Mouse (Mus musculus) cerebellum, adult 11 months (tissue): ENCODE data around the gene Mydgf.

Experiments
- DNase-seq: peaks from one replicate; pipeline ENCODE4 v3.0.0; 2022

Gene Mydgf

GRCm38 (mm10) chr17:56185281-56186141 lies 1.8 kb upstream of the Mydgf start:
- DNase-seq, result no peak

GRCm38 (mm10) chr17:56182975-56183657 lies 604 bp downstream of the Mydgf start:
- DNase-seq, result no peak

DNA sequence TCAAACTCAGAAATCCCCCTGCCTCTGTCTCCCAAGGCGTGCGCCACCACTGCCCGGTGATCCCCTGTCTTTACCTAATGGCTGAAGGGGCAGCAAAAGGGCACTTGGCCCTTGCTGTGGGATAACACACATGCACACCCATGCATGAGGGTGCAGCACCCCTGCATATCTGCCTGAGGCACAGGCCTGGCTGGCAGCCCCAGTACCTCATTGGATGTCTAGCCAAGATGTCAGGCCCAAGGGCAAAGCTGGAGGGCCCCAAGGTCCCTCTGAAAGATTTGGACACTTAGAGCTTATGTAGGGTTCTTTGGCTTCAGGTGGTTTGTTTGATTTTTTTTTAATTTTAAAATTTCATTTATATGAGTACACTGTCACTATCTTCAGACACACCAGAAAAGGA lies 8.3 kb downstream of the Mydgf start:
- DNase-seq, result no peak

DNA sequence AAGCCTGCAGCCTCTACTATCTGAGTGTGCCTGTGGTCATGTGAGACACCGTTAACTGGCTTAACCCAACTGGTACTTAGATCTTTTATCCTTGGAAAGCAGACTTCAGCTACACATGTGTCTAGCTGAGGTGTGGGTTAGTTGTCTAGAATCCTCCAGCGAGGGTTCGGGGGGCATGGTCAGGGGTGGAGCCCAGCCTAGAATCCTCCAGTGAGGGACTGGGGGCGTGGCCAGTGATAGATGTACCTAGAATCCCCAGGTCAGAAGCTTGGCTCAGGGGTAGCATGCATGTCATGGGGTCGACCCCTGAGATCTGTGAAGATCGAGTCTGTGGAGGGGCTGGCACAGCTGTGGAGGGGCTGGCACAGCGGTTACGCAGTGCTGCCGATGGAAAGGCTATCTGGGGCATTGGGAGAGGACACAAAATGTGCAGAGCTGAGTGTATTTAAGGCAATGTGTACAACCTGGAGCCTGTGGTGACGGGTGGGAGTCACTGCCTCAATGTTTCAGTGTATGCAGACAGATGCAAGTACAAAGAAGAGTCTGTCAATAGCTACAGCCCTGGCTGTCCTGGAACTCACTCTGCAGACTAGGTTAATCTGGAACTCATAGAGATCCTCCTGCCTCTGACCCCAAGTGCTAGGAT lies 10.2 kb downstream of the Mydgf start:
- DNase-seq, result no peak

- no peak for DNase-seq
Observed at GRCm38 (mm10) chr17:56171881-56172280, 11.8 kb downstream of the Mydgf start.

DNA sequence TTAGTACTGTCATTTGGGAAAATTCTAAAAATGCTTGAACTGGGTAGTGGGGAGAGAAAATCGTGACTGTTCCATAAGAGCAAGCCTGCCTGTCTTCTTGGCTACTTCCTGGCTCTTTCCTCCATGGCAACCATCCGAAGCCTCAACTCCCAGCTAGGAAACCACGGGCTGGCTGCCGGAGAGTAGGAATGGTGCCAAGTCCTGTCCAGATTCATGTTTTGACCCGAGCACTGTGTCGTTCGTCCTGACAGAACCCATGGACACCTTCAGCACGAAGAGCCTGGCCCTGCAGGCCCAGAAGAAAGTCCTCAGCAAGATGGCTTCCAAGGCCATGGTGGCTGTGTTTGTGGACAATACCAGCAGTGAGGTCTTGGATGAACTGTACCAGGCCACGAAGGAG lies 12.3 kb downstream of the Mydgf start:
- DNase-seq, result no peak

- DNase-seq, result no peak
Observed at GRCm38 (mm10) chr17:56170636-56171035, 13.1 kb downstream of the Mydgf start.

DNA sequence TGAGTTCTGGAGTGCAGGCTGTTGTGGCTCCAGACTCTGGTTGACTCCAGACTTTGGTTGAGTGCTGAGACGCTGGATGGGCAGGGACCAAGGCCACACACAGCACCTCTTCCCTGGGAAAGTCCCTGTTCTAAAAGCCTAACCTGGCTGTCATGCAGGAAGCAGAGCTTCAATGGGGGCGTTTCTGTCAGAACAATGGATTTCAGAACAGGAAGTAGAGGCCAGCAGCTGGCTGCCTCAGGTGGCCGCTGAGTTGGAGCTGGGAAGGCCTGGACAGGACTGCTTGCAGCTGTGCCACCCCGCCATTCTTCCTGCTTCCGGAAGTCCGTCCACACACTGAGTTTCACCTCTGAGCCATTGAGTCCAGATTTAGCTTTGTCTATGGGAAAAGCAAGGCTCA lies 13.9 kb downstream of the Mydgf start:
- no peak for DNase-seq

DNA sequence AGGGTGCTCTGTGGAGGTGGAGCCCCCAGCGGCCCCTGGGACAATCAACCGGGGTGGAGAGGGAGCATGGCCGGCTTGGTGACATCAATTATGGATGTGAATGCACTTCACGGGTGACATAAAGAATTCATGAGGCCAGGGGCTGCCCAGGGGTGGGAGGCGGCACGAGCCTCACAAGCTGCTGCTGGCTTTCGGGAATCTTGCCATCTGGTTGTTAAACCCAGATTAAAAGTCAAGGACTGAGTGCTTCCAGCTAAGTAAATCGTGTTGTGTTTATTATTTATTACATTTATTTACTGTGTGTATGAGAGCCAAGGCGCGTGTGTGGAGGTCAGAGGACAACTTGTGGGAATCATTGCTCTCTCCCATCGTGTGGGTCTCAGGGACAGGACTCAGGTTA lies 18.0 kb downstream of the Mydgf start:
- DNase-seq, result no peak

GRCm38 (mm10) chr17:56164510-56164909 lies 19.2 kb downstream of the Mydgf start:
- DNase-seq, result no peak

DNA sequence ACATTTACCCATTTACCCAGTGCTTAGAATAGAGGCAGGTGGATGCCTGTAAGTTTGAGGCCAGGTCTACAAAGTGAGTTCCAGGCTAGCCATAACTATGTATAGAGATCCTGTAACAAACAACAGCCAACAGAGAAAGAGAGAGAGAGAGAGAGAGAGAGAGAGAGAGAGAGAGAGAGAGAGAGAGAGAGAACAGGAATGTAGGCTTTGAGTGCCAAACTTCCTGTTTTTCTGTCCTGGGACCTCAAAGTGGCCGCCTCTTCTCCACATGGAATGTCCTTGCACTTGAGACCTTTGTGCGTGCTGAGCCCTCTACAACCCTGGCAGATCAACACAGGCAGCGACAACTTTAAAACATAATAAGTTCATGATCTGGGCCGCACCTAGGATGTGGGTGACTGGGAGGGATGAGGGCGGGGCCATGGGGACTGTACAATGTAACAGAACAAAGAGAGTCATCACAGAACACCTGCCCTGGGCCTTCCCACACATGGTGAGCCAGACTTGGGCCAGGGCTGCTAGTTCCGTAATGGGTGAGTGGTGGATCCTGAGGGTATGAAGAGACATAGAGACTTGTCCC lies 20.1 kb downstream of the Mydgf start:
- no peak for DNase-seq

- peak; percentile 92 for DNase-seq
Observed at GRCm38 (mm10) chr17:56162231-56162774, 21.4 kb downstream of the Mydgf start, which contains the start of gene Tnfaip8l1. Gene Tnfaip8l1, plus strand, starts transcription at chr17:56162477.

- peak; percentile 52 for DNase-seq
Observed at GRCm38 (mm10) chr17:56159729-56160128, 24.0 kb downstream of the Mydgf start.

DNA sequence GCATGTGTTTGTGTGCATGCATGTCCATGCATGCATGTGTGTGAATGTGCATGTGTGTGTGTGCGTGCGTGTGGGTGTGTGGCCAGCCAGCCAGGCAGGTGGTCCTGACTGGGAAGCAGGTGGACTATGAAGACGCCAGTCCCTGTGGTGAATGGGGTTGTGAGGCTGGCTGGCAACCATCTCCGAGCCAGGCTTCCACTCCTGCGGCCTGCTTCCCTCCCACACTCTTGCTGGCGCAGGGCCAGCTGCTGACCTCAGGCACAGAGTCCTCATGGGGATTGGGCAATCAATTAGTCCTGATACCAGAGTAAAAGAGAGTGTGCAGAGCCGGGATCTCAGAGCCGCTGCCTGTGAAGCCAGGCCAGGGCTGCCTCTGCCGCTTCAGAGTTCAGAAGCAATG lies 30.1 kb downstream of the Mydgf start:
- no peak for DNase-seq

- DNase-seq, result no peak
Observed at GRCm38 (mm10) chr17:56149897-56150296, 33.8 kb downstream of the Mydgf start.

DNA sequence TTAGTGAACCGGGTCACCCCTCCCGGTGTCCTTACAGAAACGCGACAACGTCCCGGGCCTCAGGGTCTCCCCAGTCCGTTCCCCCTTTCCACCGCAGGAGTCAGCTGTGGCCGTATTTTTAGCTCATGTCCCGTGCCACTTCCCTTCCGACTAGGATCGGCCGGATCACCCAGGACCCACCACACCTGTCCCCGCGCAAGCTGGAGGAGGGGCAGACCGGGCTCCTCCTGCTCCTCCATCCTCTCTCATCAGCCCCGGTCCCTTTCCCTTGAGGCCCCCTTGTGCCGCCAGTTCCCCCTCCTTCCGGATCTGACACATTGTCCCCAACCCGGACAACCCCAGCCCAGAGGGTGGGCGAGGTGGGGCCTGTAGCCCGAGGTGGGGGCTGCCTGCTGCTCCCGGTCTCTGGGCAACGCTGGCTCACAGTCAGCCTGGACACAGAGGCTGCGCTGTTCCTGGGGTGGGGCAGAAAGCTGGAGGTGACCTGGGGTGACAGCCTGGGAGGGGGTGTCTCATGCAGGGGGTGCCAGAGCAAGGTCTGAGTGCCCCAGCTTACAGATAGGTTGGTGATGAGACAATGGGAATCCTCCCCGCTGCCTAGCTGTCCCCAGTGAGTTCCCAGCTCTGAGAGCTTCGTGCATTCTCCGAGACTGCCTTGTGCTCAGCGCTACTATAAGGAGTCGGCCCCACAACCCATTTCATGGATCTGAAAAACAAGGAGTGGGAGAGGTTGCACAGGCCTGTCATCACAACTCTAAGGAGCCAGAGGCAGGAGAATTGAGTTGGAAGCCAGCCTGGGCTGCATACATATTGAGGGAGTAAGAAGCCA lies 34.7 kb downstream of the Mydgf start:
- DNase-seq, result no peak

DNA sequence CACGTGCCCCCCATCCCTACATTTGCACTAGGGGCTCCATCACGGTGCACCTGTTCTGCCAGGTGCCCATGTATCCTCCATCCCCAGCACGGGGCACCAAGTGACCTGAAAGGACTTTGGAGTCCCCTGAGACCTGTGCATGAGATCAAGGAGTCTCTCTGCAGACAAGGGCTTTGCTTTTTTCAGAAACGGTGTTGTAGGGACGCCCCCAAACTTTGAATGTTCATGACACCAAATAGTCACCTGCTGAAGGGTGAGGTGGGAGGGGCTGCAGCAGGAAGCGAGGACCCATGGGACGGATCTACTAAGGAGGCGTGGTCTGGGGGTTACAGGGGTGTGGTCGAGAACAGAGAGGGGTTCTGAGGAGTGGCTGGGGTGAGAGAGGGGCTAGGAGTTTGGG lies 35.4 kb downstream of the Mydgf start:
- DNase-seq, result no peak

GRCm38 (mm10) chr17:56147420-56147819 lies 36.3 kb downstream of the Mydgf start:
- DNase-seq, result no peak

DNA sequence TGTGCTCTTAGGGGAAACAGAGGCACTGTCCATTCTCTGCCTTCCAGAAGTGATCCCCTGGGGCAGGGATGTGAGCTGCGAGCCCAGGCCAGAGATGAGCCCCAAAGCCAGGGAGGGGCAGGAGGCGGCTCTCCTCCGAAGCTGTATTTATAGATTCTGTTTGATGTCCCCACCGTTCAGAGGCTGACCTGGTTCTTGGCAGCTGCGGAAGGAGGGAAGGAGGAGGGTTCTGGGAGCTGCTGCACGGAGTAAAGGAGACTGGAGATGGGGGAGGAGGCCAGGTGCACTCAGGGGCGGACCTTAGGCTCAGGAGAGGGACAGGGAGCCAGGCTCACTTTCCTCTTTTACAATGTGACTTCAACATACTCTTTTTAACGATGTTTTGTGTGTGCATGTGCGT lies 37.6 kb downstream of the Mydgf start:
- DNase-seq, result no peak

DNA sequence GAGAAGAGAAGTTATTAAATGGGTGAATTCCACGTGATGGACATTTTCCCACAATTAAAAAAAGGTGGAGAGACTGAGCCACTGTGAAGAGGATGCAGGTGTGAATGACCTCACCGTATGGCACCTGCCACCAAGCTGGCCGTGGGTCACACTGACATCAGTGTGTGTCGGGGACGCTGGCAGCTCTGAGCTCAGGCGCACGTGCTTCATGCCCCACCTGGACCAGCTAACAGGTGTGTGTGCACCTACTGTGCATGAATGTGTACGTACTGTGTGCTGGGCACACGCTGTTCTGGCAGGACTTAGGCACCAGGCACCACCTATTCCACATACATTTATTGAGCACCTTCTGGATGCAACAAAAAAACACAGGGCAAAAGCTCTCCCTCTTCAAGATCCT lies 39.2 kb downstream of the Mydgf start:
- DNase-seq, result no peak

- peak; percentile 58 for DNase-seq
Observed at GRCm38 (mm10) chr17:56141702-56142605, 41.8 kb downstream of the Mydgf start.
